In genomic region chr7:144417644-144418343, GRCm38 (mm10) we compare ENCODE assay signal across 9 mouse cellular contexts. TPM values are rescaled to one million over a fixed set of nuclear protein-coding genes. Genes with fewer than 3 reads are reported as not detected.
DNase-seq lines count a peak whose midpoint lies in the region; ATAC-seq lines count a peak whose summit lies in the region.
"Had no signal": no experiment of that assay in that cellular context is flagged by ENCODE, and none has a peak within 500 bp of the region (broad histone marks: within the 10 kb centered on the region; RNA-seq: fewer than 3 reads in every experiment).

No protein-coding gene starts in this region.

- WGBS in heart, embryonic 12.5 days: 33% methylated on average over 16 of the region's 16 CpGs
- 56% methylated on average over 16 of the region's 16 CpGs for WGBS in midbrain, embryonic 11.5 days
- 24% methylated on average over 16 of the region's 16 CpGs for WGBS in stomach, embryonic 15.5 days

- ATAC-seq in heart, embryonic 12.5 days (ENCODE audit: insufficient number of reproducible peaks, low FRiP score): 0 out of 2 replicates have a peak, but pooled peaks have one; percentile 43
- ATAC-seq in midbrain, embryonic 11.5 days (ENCODE audit: low FRiP score): peak; percentile 61
- peak; percentile 78 for ATAC-seq in stomach, embryonic 15.5 days (ENCODE audit: insufficient read depth, low FRiP score, low read depth)

- no peak overlapping the region for H3K27ac ChIP-seq in heart, embryonic 12.5 days (ENCODE audit: poor library complexity, severe bottlenecking)
- no peak overlapping the region; the same call in 1 of the 2 replicates for H3K27ac ChIP-seq in midbrain, embryonic 11.5 days (ENCODE audit: low read depth, low read length)
- H3K27ac ChIP-seq in stomach, embryonic 15.5 days: peak overlapping the region; percentile 72
- H3K27ac ChIP-seq: heart, adult 2 months had no signal

- peak; percentile 74 for DNase-seq in CD4-positive, CD25-positive, alpha-beta regulatory T cell, adult 2 months (ENCODE audit: low read depth, low spot score)
- peak; percentile 16 for DNase-seq in adipocyte (ENCODE audit: low spot score)
- DNase-seq in embryo, embryonic 11.5 days (ENCODE audit: low read depth, low spot score): peak; percentile 17
- DNase-seq in layer of hippocampus, adult 9-10 months (ENCODE audit: low spot score): peak; percentile 74
- DNase-seq in midbrain, embryonic 11.5 days (ENCODE audit: low spot score, missing footprints): peak; percentile 82
- DNase-seq in spleen, postnatal 14 days (ENCODE audit: low spot score in 2 of 2): no peak

- no peak overlapping the region for H3K9ac ChIP-seq in heart, embryonic 12.5 days
- H3K9ac ChIP-seq in midbrain, embryonic 11.5 days (ENCODE audit: low read length): 0 out of 2 replicates have a peak overlapping the region, but pooled peaks have one; percentile 27
- no peak overlapping the region for H3K9ac ChIP-seq in stomach, embryonic 15.5 days

- no peaks in the 10 kb centered on the region for H3K9me3 ChIP-seq in heart, embryonic 12.5 days (replicated peaks)
- H3K9me3 ChIP-seq in midbrain, embryonic 11.5 days (ENCODE audit: control insufficient read depth, low read length): no peaks in the 10 kb centered on the region
- no peaks in the 10 kb centered on the region for H3K9me3 ChIP-seq in stomach, embryonic 15.5 days

- H3K4me1 ChIP-seq in heart, embryonic 12.5 days (replicated peaks): peaks cover 16% of the 10 kb centered on the region
- H3K4me1 ChIP-seq in midbrain, embryonic 11.5 days (ENCODE audit: control insufficient read depth, insufficient read depth, low read length): peaks cover 16% of the 10 kb centered on the region
- H3K4me1 ChIP-seq in stomach, embryonic 15.5 days: peaks cover 16% of the 10 kb centered on the region

- 0 out of 2 replicates have a peak overlapping the region, but pooled peaks have one; percentile 17 for H3K4me2 ChIP-seq in heart, embryonic 12.5 days
- H3K4me2 ChIP-seq in midbrain, embryonic 11.5 days: no peak overlapping the region
- peak overlapping the region; percentile 17; the same call in 1 of the 2 replicates for H3K4me2 ChIP-seq in stomach, embryonic 15.5 days

- H3K36me3 ChIP-seq in heart, embryonic 12.5 days: no peaks in the 10 kb centered on the region
- no peaks in the 10 kb centered on the region for H3K36me3 ChIP-seq in midbrain, embryonic 11.5 days (ENCODE audit: control insufficient read depth, insufficient read depth, low read length)
- no peaks in the 10 kb centered on the region for H3K36me3 ChIP-seq in stomach, embryonic 15.5 days

- peaks cover 37% of the 10 kb centered on the region for H3K27me3 ChIP-seq in heart, embryonic 12.5 days (replicated peaks)
- H3K27me3 ChIP-seq in midbrain, embryonic 11.5 days (ENCODE audit: control insufficient read depth, insufficient read depth, low read length): no peaks in the 10 kb centered on the region
- H3K27me3 ChIP-seq in stomach, embryonic 15.5 days (replicated peaks): no peaks in the 10 kb centered on the region

- no peak overlapping the region for H3K4me3 ChIP-seq in heart, embryonic 12.5 days
- no peak overlapping the region for H3K4me3 ChIP-seq in midbrain, embryonic 11.5 days (ENCODE audit: low read depth, low read length)
- no peak overlapping the region for H3K4me3 ChIP-seq in stomach, embryonic 15.5 days (replicated peaks)
- H3K4me3 ChIP-seq: heart, adult 2 months had no signal

RNA-seq across cellular contexts. Expression of gene Cttn, which starts 53.0 kb away (rescaled TPM):
- polyA plus RNA-seq in heart, embryonic 12.5 days (2016; fragmentation: Nextera tagmentation; extraction: Ambion mirVana): 143 and 144 TPM in 2 replicates
- polyA plus RNA-seq in midbrain, embryonic 11.5 days (2014; fragmentation: Nextera tagmentation; extraction: Ambion mirVana): 193 and 196 TPM in 2 replicates
- 164 and 169 TPM in 2 replicates for polyA plus RNA-seq in stomach, embryonic 15.5 days (2015; fragmentation: Nextera tagmentation; extraction: Ambion mirVana)

Comparison
In these comparisons a context has a peak if more than half of its experiments do, and no peak if none do; other contexts are left out.
1. DNase-seq: peak in CD4-positive, CD25-positive, alpha-beta regulatory T cell, adult 2 months (single experiment), adipocyte (single experiment), embryo, embryonic 11.5 days (single experiment), layer of hippocampus, adult 9-10 months (single experiment) and midbrain, embryonic 11.5 days (single experiment); none in spleen, postnatal 14 days (0 of 2).
2. Peak in every context shown above with its lines, with median percentiles within 50 percentile points of each other: ATAC-seq.